Mouse (Mus musculus) retina, adult 2 months (tissue): Measurements from ENCODE around the gene Gm20894.
"Not testable (repeated sequence)": the region's sequence is repeated elsewhere in the genome, so short reads cannot be mapped to it uniquely, and the experiment has no call there.

ENCODE experiments used
- DNase-seq: peaks from one replicate; pipeline ENCODE4 v3.0.0-alpha.2; 2012; ENCODE audit warnings: low read depth, low spot score

The Gm20894 gene

GRCm38 (mm10) chrY:28271412-28271811, at the start of gene Gm20894:
Gene Gm20894 (minus strand): TSS chrY:28271512.
- DNase-seq = not testable (repeated sequence)
